Mouse (Mus musculus): ENCODE measurements at regions not wholly inside any gene's neighbourhood (a gene's known extent, or its start where the extent isn't known, plus 50 kb on each side); places are given as distances from the start of the nearest gene placed in this dataset.

GRCm38 (mm10) chr14:105744125-105744524 is 152.5 kb downstream of the Spry2 start:
- TF ChIP-seq USF2 (IDR thresholded peaks at IDR 0.05; ENCODE audit: borderline replicate concordance in 1 of 2, insufficient read depth in 1 of 2, low read depth in 1 of 2, low read length in 2 of 2) = no peak
- no peak for TF ChIP-seq EP300 (IDR thresholded peaks at IDR 0.05; ENCODE audit: low read depth in 1 of 2, low read length in 2 of 2)
- TF ChIP-seq MXI1 (IDR thresholded peaks at IDR 0.05; ENCODE audit: low read depth, low read length) = no peak
- TF ChIP-seq POLR2A (IDR thresholded peaks at IDR 0.05; ENCODE audit: control insufficient read depth in 1 of 2, insufficient read depth in 1 of 2, low read depth in 1 of 2, low read length in 2 of 2, poor library complexity in 1 of 2) = no peak
- TF ChIP-seq MAX (IDR thresholded peaks at IDR 0.05; ENCODE audit: low read length) = no peak
- TF ChIP-seq ZNF384 (IDR thresholded peaks at IDR 0.05; ENCODE audit: low read depth, low read length) = no peak
- no peak for TF ChIP-seq MAZ (IDR thresholded peaks at IDR 0.05; ENCODE audit: low read depth, low read length)
